Mouse (Mus musculus) ES-Bruce4 (cell line): ENCODE data around the gene Eef1akmt2.

ENCODE experiments used
- CTCF ChIP-seq: IDR thresholded peaks from one replicate; pipeline ENCODE4 v1.8.1; 2011; ENCODE audit warnings: low read depth, low read length
- EP300 ChIP-seq: IDR thresholded peaks from 2 replicates; pipeline ENCODE4 v1.6.1; 2011; ENCODE audit warnings: low read depth, low read length; ENCODE audit not compliant: insufficient read depth
- POLR2A ChIP-seq: IDR thresholded peaks from one replicate; pipeline ENCODE4 v1.8.1; 2011; ENCODE audit warnings: low read length; ENCODE audit not compliant: insufficient read depth

DNA sequence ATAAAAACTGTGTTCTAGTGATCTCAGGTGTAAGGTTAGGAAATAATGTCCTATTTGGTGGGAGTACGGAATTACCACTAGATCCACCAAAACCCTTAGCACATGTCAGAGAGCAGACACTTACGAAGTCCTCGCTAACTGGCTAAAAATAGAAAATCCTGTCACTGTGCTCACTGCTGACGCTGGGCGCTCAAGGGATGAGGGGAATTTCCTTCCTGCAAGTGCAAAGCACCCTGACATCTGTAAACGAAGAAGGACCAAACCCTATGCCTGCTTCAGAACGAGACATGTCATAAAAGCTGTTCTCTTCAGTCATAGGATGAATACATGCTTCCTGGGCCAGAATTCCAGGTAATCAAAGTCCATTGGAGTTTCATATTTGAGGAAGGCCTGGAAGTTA lies 66.5 kb downstream of the Eef1akmt2 start:
- no peak for TF ChIP-seq POLR2A
- TF ChIP-seq CTCF: no peak
- TF ChIP-seq EP300: no peak
